Mouse (Mus musculus) activated CD4-positive, CD25-positive, alpha-beta regulatory T cell (primary cell): ENCODE results near the gene S100a5. TPM values are rescaled to one million over a fixed set of nuclear protein-coding genes. Genes with fewer than 3 reads are reported as not detected.

Experiments
- polyA plus RNA-seq, 2 experiments: library from polyadenylated mRNA; unstranded; fragments of 100-300 nt; shearing (Covaris generic); gene quantifications; one replicate each; pipeline ENCODE4 v1.2.1; 2017

The S100a5 gene
- polyA plus RNA-seq: not detected

GRCm38 (mm10) chr3:90608223-90608622 lies at the start of gene S100a5:
Gene S100a5, plus strand, starts transcription at chr3:90608523.

GRCm38 (mm10) chr3:90560008-90560628 lies 48.2 kb upstream of the S100a5 start, which contains the start of gene S100a3:
Gene S100a3, plus strand, starts transcription at chr3:90560578.

GRCm38 (mm10) chr3:90589947-90590346 lies 18.4 kb upstream of the S100a5 start, which contains the start of gene S100a2:
Gene S100a2, plus strand, starts transcription at chr3:90590247.

GRCm38 (mm10) chr3:90601486-90602110 lies 6.7 kb upstream of the S100a5 start, which contains the start of gene Gm42674:
Gene Gm42674, plus strand, starts transcription at chr3:90601904.

GRCm38 (mm10) chr3:90603623-90604022 lies 4.7 kb upstream of the S100a5 start, which contains the start of gene S100a4:
Gene S100a4, plus strand, starts transcription at chr3:90603771.

GRCm38 (mm10) chr3:90612728-90613291 lies 4.5 kb downstream of the S100a5 start, which contains the start of gene S100a6:
Gene S100a6, plus strand, starts transcription at chr3:90612882.

GRCm38 (mm10) chr3:90653717-90654116 lies 45.4 kb downstream of the S100a5 start, which contains the start of gene S100a7a:
Gene S100a7a, plus strand, starts transcription at chr3:90654017.

Other genes starting within 250 kb of the S100a5 start
- under 1 TPM in 1 of 2 experiments, not detected in 1; 0.64 TPM for gene Slc27a3, start 218.6 kb upstream of the S100a5 start, polyA plus RNA-seq
- 10 to 100 TPM; 18.3 to 32.8 TPM for gene Ints3, start 174.9 kb upstream of the S100a5 start, polyA plus RNA-seq
- under 1 TPM in 1 of 2 experiments, not detected in 1; 0.43 TPM for gene Npr1, start 142.7 kb upstream of the S100a5 start, polyA plus RNA-seq
- 10 to 100 TPM; 74.7 to 96.6 TPM for gene Ilf2, start 132.4 kb upstream of the S100a5 start, polyA plus RNA-seq
- gene Snapin, start 117.5 kb upstream of the S100a5 start, polyA plus RNA-seq: 10 to 100 TPM; 96.3 to 96.9 TPM
- 100 to 1,000 TPM; 147 to 160 TPM for gene Chtop, start 99.0 kb upstream of the S100a5 start, polyA plus RNA-seq
- 1 to 10 TPM; 4.4 to 6.8 TPM for gene S100a1, start 94.1 kb upstream of the S100a5 start, polyA plus RNA-seq
- 100 to 1,000 TPM; 192 to 245 TPM for gene S100a13, start 94.1 kb upstream of the S100a5 start, polyA plus RNA-seq
- gene S100a14, start 81.7 kb upstream of the S100a5 start, polyA plus RNA-seq: under 1 TPM in 1 of 2 experiments, not detected in 1; 0.68 TPM
- gene S100a16, start 71.3 kb upstream of the S100a5 start, polyA plus RNA-seq: not detected
- gene S100a3, start 47.9 kb upstream of the S100a5 start, polyA plus RNA-seq: 1 to 10 TPM; 2.0 to 2.8 TPM
- gene S100a2, start 18.3 kb upstream of the S100a5 start, polyA plus RNA-seq: 1 to 10 TPM in 1 of 2 experiments, under 1 TPM in 1; 0.63 to 1.9 TPM
- gene Gm42674, start 6.6 kb upstream of the S100a5 start, polyA plus RNA-seq: not detected
- gene S100a4, start 4.8 kb upstream of the S100a5 start, polyA plus RNA-seq: 100 to 1,000 TPM in 1 of 2 experiments, 10 to 100 TPM in 1; 94.8 to 925 TPM
- 1,000 to 10,000 TPM in 1 of 2 experiments, 100 to 1,000 TPM in 1; 298 to 1,210 TPM for gene S100a6, start 4.4 kb downstream of the S100a5 start, polyA plus RNA-seq
- gene S100a7a, start 45.5 kb downstream of the S100a5 start, polyA plus RNA-seq: not detected
- under 1 TPM in 1 of 2 experiments, not detected in 1; 0.88 TPM for gene S100a8, start 60.5 kb downstream of the S100a5 start, polyA plus RNA-seq
- under 1 TPM in 1 of 2 experiments, not detected in 1; 0.33 TPM for gene S100a9, start 87.2 kb downstream of the S100a5 start, polyA plus RNA-seq
- not detected for gene Pglyrp4, start 118.4 kb downstream of the S100a5 start, polyA plus RNA-seq
- gene Gm5849, start 169.4 kb downstream of the S100a5 start, polyA plus RNA-seq: not detected